Mouse (Mus musculus) limb, embryonic 13.5 days (tissue): ENCODE results near the gene Nrtn. TPM values are rescaled to one million over a fixed set of nuclear protein-coding genes. Genes with fewer than 3 reads are reported as not detected.

ENCODE experiments used
- ATAC-seq: fragments of 200-750 bp; cut with Nextera tagmentation; 2 replicates; pipeline ENCODE4 v1.8.0; 2017; ENCODE audit warnings: low read depth, moderate number of reproducible peaks, moderate TSS enrichment; ENCODE audit not compliant: low FRiP score
- H3K27ac ChIP-seq: fragments of 300-500 bp; sonication (generic); 2 replicates; pipeline ENCODE4 v1.5.1; 2015; ENCODE audit warnings: inconsistent platforms, mild to moderate bottlenecking, moderate library complexity
- H3K27me3 ChIP-seq: fragments of 300-500 bp; sonication (generic); 2 replicates; pipeline ENCODE4 v1.6.1; 2015; ENCODE audit warnings: mild to moderate bottlenecking, inconsistent platforms
- H3K36me3 ChIP-seq: fragments of 300-500 bp; sonication (generic); 2 replicates; pipeline ENCODE4 v1.6.1; 2015; ENCODE audit warnings: inconsistent platforms, mild to moderate bottlenecking, moderate library complexity
- H3K4me1 ChIP-seq: fragments of 300-500 bp; sonication (generic); 2 replicates; pipeline ENCODE4 v1.6.1; 2015; ENCODE audit warnings: inconsistent platforms
- H3K4me2 ChIP-seq: fragments of 300-500 bp; sonication (generic); replicated peaks from 2 replicates; pipeline ENCODE4 v1.6.1; 2015; ENCODE audit warnings: inconsistent platforms, mild to moderate bottlenecking, moderate library complexity
- H3K4me3 ChIP-seq: fragments of 300-500 bp; sonication (generic); 2 replicates; pipeline ENCODE4 v1.5.1; 2015; ENCODE audit warnings: moderate library complexity, mild to moderate bottlenecking, inconsistent platforms
- H3K9ac ChIP-seq: fragments of 300-500 bp; sonication (generic); 2 replicates; pipeline ENCODE4 v1.6.1; 2015; ENCODE audit warnings: mild to moderate bottlenecking, inconsistent platforms
- H3K9me3 ChIP-seq: fragments of 300-500 bp; sonication (generic); 2 replicates; pipeline ENCODE4 v1.6.1; 2016; ENCODE audit warnings: inconsistent platforms
- WGBS: fragments of 180-500 bp; shearing (Covaris S2); methylation state at CpG from one replicate; pipeline ENCODE4 v1.1.7; 2015; 5-methylcytosine and 5-hydroxymethylcytosine counted together
- polyA plus RNA-seq: library from polyadenylated mRNA; unstranded; fragments of >200 nt; fragmentation: Nextera tagmentation; extraction: Ambion mirVana; gene quantifications from 2 replicates; pipeline ENCODE4 v1.2.1, GENCODE M21; 2015

The Nrtn gene
- polyA plus RNA-seq, 1 experiment from 2014 or later = 14.1 TPM

GRCm38 (mm10) chr17:56759261-56759660 is 1.9 kb upstream of the Nrtn start:
- Histone ChIP-seq H3K4me2 (peak overlapping the region; percentile 11; the same call in 1 of the 2 replicates), H3K36me3 (no peaks in the 10 kb centered on the region), H3K9me3 (no peaks in the 10 kb centered on the region), H3K4me3 (no peak overlapping the region), H3K9ac (no peak overlapping the region), H3K27me3 (peaks cover 39% of the 10 kb centered on the region), H3K27ac (no peak overlapping the region), H3K4me1 (peaks cover 58% of the 10 kb centered on the region)
- no peak for ATAC-seq
- 21% methylated on average over 7 of the region's 7 CpGs for WGBS

- no peaks in the 10 kb centered on the region for H3K9me3 ChIP-seq
- no peak overlapping the region for H3K27ac ChIP-seq
- WGBS = 5% methylated on average over 12 of the region's 12 CpGs
- H3K4me3 ChIP-seq = no peak overlapping the region
- H3K4me1 ChIP-seq = peaks cover 68% of the 10 kb centered on the region
- H3K9ac ChIP-seq = no peak overlapping the region
- ATAC-seq = no peak
- H3K4me2 ChIP-seq = peak overlapping the region; percentile 98
- H3K27me3 ChIP-seq = peaks cover 51% of the 10 kb centered on the region
- no peaks in the 10 kb centered on the region for H3K36me3 ChIP-seq
Measured at GRCm38 (mm10) chr17:56758132-56758531, 802 bp upstream of the Nrtn start.

DNA sequence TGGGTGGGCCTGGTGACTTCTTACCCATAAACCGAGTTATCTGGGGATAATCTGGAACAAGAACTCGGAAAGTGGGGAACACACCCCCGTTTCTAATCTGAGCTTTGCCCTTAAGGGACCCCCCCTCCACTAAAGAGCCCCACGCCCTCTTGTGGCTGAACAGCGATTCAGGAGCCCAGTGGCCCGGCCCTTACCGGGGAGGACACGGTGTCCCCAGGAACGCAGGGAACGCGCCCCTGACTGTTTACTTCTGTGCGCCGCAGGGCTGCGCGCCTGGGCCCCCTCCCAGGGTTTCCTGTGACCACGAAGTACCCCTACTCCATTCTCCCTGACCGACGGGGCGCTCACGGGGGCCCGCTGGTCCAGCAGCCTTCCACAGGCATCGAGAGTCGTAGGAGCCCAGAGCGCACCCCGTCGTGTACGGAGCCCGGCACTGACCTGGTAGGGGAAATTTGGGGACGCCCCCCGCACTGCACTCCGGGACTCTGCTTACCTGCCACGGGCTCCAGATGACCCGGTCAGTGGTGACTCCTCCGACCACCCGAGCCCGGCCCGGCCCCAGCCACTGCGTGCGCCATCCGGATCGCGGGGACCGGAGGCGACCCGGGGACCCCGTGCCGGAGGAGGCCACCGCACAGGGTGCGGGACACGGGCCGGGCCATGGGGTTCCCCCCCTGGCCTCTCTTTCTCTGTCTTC is 479 bp downstream of the Nrtn start:
- Histone ChIP-seq H3K4me1 (peaks cover 58% of the 10 kb centered on the region), H3K4me2 (peak overlapping the region; percentile 98), H3K4me3 (peak overlapping the region; percentile 59), H3K27ac (no peak overlapping the region), H3K9ac (peak overlapping the region; percentile 78), H3K9me3 (no peaks in the 10 kb centered on the region), H3K27me3 (peaks cover 63% of the 10 kb centered on the region), H3K36me3 (no peaks in the 10 kb centered on the region)
- ATAC-seq = peak; percentile 8; the same call in 1 of the 2 replicates
- WGBS = 1% methylated on average over 50 of the region's 51 CpGs

DNA sequence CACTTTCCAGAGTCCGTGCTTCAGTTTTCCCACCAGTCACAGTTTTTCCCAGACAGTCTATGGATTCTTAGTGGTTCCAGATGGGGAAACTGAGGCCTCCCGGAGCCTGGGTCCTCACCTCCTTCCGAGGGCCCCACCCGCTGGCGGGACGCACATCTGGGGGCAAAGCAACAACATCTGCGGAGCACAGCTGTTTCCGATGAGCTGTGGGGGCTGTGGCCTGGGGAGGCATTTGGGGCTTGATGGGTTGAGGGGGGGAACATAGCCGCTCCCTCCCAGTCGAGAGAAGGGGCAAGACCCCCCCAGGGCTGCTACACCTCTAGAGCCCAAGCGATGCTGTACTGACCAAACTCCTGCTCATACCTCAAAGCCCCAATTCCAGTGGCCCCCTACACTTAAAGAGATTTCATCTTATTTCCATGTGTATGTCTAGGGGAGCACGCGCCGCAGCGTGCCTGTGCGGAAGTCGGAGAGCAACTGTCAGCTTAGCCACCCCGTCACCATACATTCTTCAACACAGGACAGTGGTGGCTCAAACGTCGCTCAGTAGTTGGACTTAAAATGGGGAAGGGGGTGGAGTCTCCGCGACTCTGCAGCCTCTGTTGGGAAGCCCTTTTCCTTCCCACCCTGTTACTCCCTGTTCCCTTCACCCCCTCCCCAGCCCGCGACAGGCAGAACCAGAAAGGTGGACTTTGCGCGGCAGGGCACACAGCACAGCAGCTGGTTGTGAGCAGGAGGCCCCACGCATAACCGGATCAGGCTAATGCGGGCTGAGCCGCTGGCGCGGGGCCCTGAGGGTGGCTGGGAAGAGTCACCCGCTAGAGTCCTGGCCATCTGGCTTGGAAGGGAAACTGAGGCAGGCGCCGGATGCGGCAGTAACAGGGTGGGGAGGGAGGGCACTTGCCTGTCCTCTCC is 2.8 kb downstream of the Nrtn start:
- H3K9ac ChIP-seq = peak overlapping the region; percentile 13; the same call in 1 of the 2 replicates
- no peak for ATAC-seq
- peaks cover 47% of the 10 kb centered on the region for H3K4me1 ChIP-seq
- 14% methylated on average over 36 of the region's 36 CpGs for WGBS
- H3K4me3 ChIP-seq = peak overlapping the region; percentile 13; the same call in 1 of the 2 replicates
- H3K27me3 ChIP-seq = peaks cover 84% of the 10 kb centered on the region
- H3K9me3 ChIP-seq = no peaks in the 10 kb centered on the region
- peak overlapping the region; percentile 35; the same call in 1 of the 2 replicates for H3K4me2 ChIP-seq
- H3K27ac ChIP-seq = no peak overlapping the region
- H3K36me3 ChIP-seq = peaks cover 6% of the 10 kb centered on the region

DNA sequence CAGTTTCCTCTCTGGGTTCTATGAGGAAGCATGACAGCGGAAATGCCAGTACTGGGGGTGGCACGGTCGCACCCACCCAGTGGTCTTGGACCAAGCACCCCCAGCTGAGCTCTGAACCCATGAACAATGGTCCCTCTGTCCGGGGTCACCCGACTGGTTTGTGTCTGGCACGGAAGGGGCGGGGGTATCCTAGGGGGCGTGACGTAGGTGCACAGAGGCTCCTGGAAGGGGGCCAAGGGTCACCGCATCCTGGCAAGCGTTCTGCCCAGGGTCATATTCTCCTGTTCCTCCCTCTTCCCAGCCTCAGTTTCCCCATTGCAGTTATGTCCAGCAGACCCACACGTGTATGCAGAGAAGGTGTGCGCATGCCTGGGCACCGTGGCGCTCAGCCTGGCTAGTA is 3.9 kb downstream of the Nrtn start:
- Histone ChIP-seq H3K9ac (no peak overlapping the region), H3K27me3 (peaks cover 84% of the 10 kb centered on the region), H3K27ac (no peak overlapping the region), H3K4me1 (peaks cover 39% of the 10 kb centered on the region), H3K4me2 (peak overlapping the region; percentile 11; the same call in 1 of the 2 replicates), H3K4me3 (no peak overlapping the region), H3K36me3 (peaks cover 6% of the 10 kb centered on the region), H3K9me3 (no peaks in the 10 kb centered on the region)
- 31% methylated on average over 15 of the region's 15 CpGs for WGBS
- ATAC-seq = no peak

DNA sequence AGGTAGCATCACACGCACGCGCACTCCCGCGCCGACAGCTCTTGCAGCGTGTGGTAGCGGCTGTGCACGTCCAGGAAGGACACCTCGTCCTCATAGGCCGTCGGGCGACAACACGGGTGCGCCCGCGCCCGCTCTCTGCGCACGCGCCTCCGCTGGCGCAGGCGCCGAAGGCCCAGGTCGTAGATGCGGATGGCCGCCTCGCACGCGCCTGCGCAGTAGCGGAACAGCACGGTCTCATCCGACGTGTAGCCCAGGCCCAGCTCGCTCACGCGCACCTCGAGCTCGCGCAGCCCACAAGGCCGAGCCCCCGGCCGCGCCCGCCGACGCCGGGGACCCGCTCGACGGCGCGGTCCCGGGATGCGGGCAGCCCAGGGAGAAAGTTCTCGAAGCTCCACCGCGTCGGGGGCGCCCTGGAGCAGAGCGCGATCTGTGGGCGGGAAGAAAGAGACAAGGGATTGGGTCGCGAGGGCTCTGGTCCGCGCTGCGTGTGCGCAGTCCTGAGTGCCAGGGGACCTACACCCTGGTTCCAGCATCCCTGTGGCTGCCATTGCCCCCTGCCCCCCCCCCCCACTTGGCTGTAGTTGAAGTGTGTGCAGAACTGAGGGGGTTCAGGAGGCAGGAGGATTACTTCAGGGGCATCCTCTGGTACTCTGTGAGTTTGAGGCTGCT is 5.8 kb downstream of the Nrtn start:
- 25% methylated on average over 71 of the region's 71 CpGs for WGBS

DNA sequence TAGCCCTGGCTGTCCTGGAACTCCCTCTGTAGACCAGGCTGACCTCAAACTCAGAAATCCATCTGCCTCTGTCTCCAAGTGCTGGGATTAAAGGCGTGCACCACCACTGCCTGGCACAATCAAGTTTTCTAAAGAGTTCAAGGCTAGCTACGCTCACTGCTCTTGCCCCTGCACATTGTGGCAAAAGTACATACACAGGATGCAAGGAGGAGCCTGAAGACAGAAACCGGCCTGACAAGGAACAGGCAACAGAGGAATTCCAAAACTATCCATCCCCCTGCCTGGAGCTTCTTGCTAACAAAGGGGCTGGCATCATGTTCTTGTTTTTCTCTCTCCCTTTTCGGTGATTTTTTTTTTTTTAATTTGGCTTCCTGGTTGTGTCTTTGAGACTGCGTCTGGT is 13.2 kb downstream of the Nrtn start:
- ATAC-seq = no peak

More for the DNA sequence above, 5.8 kb downstream of the Nrtn start:
- peaks cover 22% of the 10 kb centered on the region for H3K4me1 ChIP-seq
- peaks cover 67% of the 10 kb centered on the region for H3K27me3 ChIP-seq
- H3K36me3 ChIP-seq = peaks cover 6% of the 10 kb centered on the region
- peak overlapping the region; percentile 55 for H3K4me2 ChIP-seq
- H3K9ac ChIP-seq = no peak overlapping the region; the same call in 1 of the 2 replicates
- peak overlapping the region; percentile 34 for H3K4me3 ChIP-seq
- no peaks in the 10 kb centered on the region for H3K9me3 ChIP-seq
- H3K27ac ChIP-seq = no peak overlapping the region
- peak; percentile 64; the same call in 1 of the 2 replicates for ATAC-seq

GRCm38 (mm10) chr17:56740788-56741160 is 16.6 kb downstream of the Nrtn start:
- no peaks in the 10 kb centered on the region for H3K27me3 ChIP-seq
- H3K36me3 ChIP-seq = no peaks in the 10 kb centered on the region
- no peaks in the 10 kb centered on the region for H3K4me1 ChIP-seq
- H3K4me2 ChIP-seq = no peak overlapping the region
- H3K4me3 ChIP-seq = no peak overlapping the region
- no peaks in the 10 kb centered on the region for H3K9me3 ChIP-seq
- WGBS = 79% methylated on average over 17 of the region's 17 CpGs
- no peak for ATAC-seq
- no peak overlapping the region for H3K9ac ChIP-seq
- H3K27ac ChIP-seq = no peak overlapping the region

More for the DNA sequence above, 13.2 kb downstream of the Nrtn start:
- Histone ChIP-seq H3K9ac (no peak overlapping the region), H3K4me1 (no peaks in the 10 kb centered on the region), H3K9me3 (no peaks in the 10 kb centered on the region), H3K4me2 (no peak overlapping the region), H3K36me3 (no peaks in the 10 kb centered on the region), H3K27ac (no peak overlapping the region), H3K4me3 (no peak overlapping the region), H3K27me3 (no peaks in the 10 kb centered on the region)
- 64% methylated on average over 5 of the region's 5 CpGs for WGBS

GRCm38 (mm10) chr17:56740118-56740787 is 17.1 kb downstream of the Nrtn start:
- WGBS = 82% methylated on average over 16 of the region's 17 CpGs
- ATAC-seq = no peak
- H3K36me3 ChIP-seq = no peaks in the 10 kb centered on the region
- no peak overlapping the region for H3K27ac ChIP-seq
- no peaks in the 10 kb centered on the region for H3K4me1 ChIP-seq
- no peaks in the 10 kb centered on the region for H3K9me3 ChIP-seq
- H3K4me3 ChIP-seq = no peak overlapping the region
- H3K9ac ChIP-seq = no peak overlapping the region
- H3K27me3 ChIP-seq = no peaks in the 10 kb centered on the region
- H3K4me2 ChIP-seq = no peak overlapping the region

DNA sequence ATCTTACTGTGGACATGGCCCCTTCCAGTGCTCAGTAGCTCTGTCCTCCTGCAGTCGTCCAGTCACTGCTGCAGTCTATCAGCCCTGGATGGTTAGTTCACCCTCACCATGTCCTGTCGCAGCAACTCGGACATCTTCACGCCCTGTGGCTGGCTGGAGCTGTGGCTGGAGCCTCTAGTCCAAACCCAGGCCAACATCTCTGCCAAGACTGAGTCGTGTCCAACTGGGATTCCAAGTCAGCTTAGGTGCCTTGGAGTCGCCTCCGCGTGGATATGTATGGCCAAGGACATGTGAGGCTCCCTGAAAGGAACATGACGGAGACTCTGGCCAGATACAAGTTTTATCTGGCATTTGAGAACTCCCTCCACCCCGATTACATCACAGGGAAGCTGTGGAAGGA is 19.1 kb downstream of the Nrtn start:
- Histone ChIP-seq H3K9ac (no peak overlapping the region), H3K4me1 (no peaks in the 10 kb centered on the region), H3K36me3 (no peaks in the 10 kb centered on the region), H3K4me3 (no peak overlapping the region), H3K4me2 (no peak overlapping the region), H3K27me3 (no peaks in the 10 kb centered on the region), H3K27ac (no peak overlapping the region), H3K9me3 (no peaks in the 10 kb centered on the region)
- WGBS = 86% methylated on average over 10 of the region's 10 CpGs
- no peak for ATAC-seq

DNA sequence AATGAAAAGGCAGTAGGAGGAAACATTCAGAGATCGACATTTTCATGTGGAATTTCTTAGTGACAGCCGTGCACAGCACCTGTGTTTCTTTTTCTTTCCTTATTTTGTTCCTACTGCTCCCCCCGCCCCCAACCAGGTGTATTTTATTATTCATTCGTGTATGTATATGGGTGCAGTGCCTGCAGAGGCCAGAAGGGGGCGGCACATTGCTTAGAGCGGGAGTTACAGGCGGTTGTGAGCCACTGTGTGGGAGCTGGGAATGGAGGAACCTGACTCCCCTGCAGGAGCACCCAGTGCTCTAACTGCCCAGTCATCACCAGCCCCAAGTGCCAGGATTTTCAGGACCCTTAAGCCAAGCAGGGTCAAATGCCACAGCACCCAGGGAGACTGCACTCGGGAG is 20.8 kb downstream of the Nrtn start:
- Histone ChIP-seq H3K4me2 (no peak overlapping the region), H3K4me1 (no peaks in the 10 kb centered on the region), H3K9me3 (no peaks in the 10 kb centered on the region), H3K9ac (no peak overlapping the region), H3K27ac (no peak overlapping the region), H3K36me3 (no peaks in the 10 kb centered on the region), H3K4me3 (no peak overlapping the region), H3K27me3 (no peaks in the 10 kb centered on the region)
- 46% methylated on average over 8 of the region's 8 CpGs for WGBS
- ATAC-seq = no peak
